Mouse (Mus musculus): ENCODE data around the gene Negr1. TPM values are rescaled to one million over a fixed set of nuclear protein-coding genes. Genes with fewer than 3 reads are reported as not detected.

Gene Negr1
- polyA plus RNA-seq, 1 experiment = 1.7 TPM

GRCm38 (mm10) chr3:156743266-156743665 lies 181.7 kb downstream of the Negr1 start:
- Histone ChIP-seq H3K27me3 (replicated peaks; ENCODE audit: control insufficient read depth, insufficient read depth, low read length) (no peaks in the 10 kb centered on the region), H3K4me3 (ENCODE audit: insufficient read depth, low read depth, low read length) (no peak overlapping the region), H3K27ac (ENCODE audit: insufficient read depth, low read depth, low read length) (no peak overlapping the region), H3K4me1 (ENCODE audit: control insufficient read depth, insufficient read depth, low read length) (no peaks in the 10 kb centered on the region), H3K36me3 (ENCODE audit: control insufficient read depth, insufficient read depth, low read length) (no peaks in the 10 kb centered on the region)
- TF ChIP-seq CTCF (conservative IDR thresholded peaks at IDR 0.05; ENCODE audit: insufficient read depth, insufficient read length, low read depth, low read length) = no peak
- no peak for TF ChIP-seq POLR2A (IDR thresholded peaks at IDR 0.05; ENCODE audit: low read depth, low read length)
- DNase-seq = no peak
- WGBS = 76% methylated on average over 1 of the region's 1 CpGs

GRCm38 (mm10) chr3:156745218-156745770 lies 183.7 kb downstream of the Negr1 start:
- no peaks in the 10 kb centered on the region for H3K27me3 ChIP-seq (replicated peaks; ENCODE audit: control insufficient read depth, insufficient read depth, low read length)
- no peak overlapping the region for H3K4me3 ChIP-seq (ENCODE audit: insufficient read depth, low read depth, low read length)
- no peak overlapping the region for H3K27ac ChIP-seq (ENCODE audit: insufficient read depth, low read depth, low read length)
- 79% methylated on average over 5 of the region's 5 CpGs for WGBS
- no peaks in the 10 kb centered on the region for H3K4me1 ChIP-seq (ENCODE audit: control insufficient read depth, insufficient read depth, low read length)
- DNase-seq = no peak
- no peaks in the 10 kb centered on the region for H3K36me3 ChIP-seq (ENCODE audit: control insufficient read depth, insufficient read depth, low read length)
- TF ChIP-seq CTCF (conservative IDR thresholded peaks at IDR 0.05; ENCODE audit: insufficient read depth, insufficient read length, low read depth, low read length) = no peak
- TF ChIP-seq POLR2A (IDR thresholded peaks at IDR 0.05; ENCODE audit: low read depth, low read length) = no peak

- Histone ChIP-seq H3K4me1 (ENCODE audit: control insufficient read depth, insufficient read depth, low read length) (no peaks in the 10 kb centered on the region), H3K27ac (ENCODE audit: insufficient read depth, low read depth, low read length) (no peak overlapping the region), H3K27me3 (replicated peaks; ENCODE audit: control insufficient read depth, insufficient read depth, low read length) (no peaks in the 10 kb centered on the region), H3K36me3 (ENCODE audit: control insufficient read depth, insufficient read depth, low read length) (no peaks in the 10 kb centered on the region), H3K4me3 (ENCODE audit: insufficient read depth, low read depth, low read length) (no peak overlapping the region)
- DNase-seq = no peak
- 52% methylated on average over 3 of the region's 3 CpGs for WGBS
- TF ChIP-seq POLR2A (IDR thresholded peaks at IDR 0.05; ENCODE audit: low read depth, low read length) (no peak), CTCF (conservative IDR thresholded peaks at IDR 0.05; ENCODE audit: insufficient read depth, insufficient read length, low read depth, low read length) (no peak)
These were observed 185.9 kb downstream of the Negr1 start for GRCm38 (mm10) chr3:156747456-156747855.

DNA sequence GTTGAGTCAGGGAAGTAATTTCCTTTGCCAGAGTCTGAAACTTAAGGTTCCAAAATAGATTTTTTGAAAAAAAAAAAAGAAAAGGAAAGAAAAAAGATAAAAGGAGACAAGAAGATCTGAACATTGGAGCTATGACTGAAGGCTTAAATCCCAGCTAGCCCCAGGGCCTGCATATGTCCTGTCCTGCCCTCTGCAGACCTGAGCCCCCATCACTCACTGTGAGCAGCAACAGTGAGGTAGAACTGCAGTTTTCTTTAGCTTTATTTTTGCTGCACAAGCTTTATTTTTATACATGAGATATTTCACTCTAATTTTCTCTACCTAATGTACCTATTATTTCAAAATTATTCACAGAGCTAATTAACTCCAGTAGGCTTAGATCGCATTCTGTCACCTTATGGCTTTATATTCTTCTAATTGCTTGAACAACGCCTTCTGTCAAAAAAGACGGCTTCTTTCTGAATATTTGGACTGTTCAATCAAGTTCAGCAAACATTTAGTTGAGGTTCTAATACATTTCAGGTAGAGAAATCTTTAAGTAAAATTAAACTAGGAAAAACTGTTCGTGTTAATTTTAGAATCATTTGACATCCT lies 192.3 kb downstream of the Negr1 start:
- no peaks in the 10 kb centered on the region for H3K27me3 ChIP-seq (replicated peaks; ENCODE audit: control insufficient read depth, insufficient read depth, low read length)
- no peak for TF ChIP-seq CTCF (conservative IDR thresholded peaks at IDR 0.05; ENCODE audit: insufficient read depth, insufficient read length, low read depth, low read length)
- TF ChIP-seq POLR2A (IDR thresholded peaks at IDR 0.05; ENCODE audit: low read depth, low read length) = no peak
- H3K4me1 ChIP-seq (ENCODE audit: control insufficient read depth, insufficient read depth, low read length) = no peaks in the 10 kb centered on the region
- DNase-seq = no peak
- H3K27ac ChIP-seq (ENCODE audit: insufficient read depth, low read depth, low read length) = no peak overlapping the region
- no peak overlapping the region for H3K4me3 ChIP-seq (ENCODE audit: insufficient read depth, low read depth, low read length)
- no peaks in the 10 kb centered on the region for H3K36me3 ChIP-seq (ENCODE audit: control insufficient read depth, insufficient read depth, low read length)
- WGBS = 82% methylated on average over 4 of the region's 4 CpGs

DNA sequence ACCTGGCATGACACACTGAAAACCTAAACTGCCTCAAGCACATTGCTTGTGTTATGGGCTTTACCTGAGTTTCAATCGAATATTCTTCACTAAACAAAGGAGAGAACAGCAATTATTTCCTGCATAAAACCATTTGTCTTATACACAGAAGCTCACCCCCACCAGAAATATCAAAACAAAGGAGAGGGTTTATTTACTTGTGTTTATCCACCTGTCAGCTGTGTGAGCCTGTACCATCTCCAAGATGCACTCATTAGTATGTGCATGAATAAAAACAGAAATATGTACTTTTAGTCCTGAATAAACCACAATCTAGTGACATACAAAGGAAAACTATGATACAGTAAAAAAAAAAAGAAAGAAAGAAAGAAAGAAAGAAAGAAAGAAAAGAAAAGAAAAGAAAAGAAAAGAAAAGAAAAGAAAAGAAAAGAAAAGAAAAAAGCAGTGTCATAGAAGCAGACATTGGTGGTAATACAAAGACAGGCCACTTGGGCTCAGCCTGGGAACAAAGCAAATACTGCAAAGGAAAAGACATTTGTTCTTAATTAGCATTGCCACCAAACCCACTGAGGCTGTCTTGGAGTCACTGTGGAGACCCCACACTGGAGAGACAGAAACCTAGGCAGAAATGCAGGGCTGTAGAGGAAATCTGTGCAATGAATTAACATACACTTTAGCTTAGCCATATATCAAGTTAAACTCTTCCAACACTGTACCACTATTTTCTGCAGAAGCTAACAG lies 193.4 kb downstream of the Negr1 start:
- WGBS = 58% methylated on average over 1 of the region's 1 CpGs
- Histone ChIP-seq H3K36me3 (ENCODE audit: control insufficient read depth, insufficient read depth, low read length) (no peaks in the 10 kb centered on the region), H3K27me3 (replicated peaks; ENCODE audit: control insufficient read depth, insufficient read depth, low read length) (no peaks in the 10 kb centered on the region), H3K27ac (ENCODE audit: insufficient read depth, low read depth, low read length) (no peak overlapping the region), H3K4me1 (ENCODE audit: control insufficient read depth, insufficient read depth, low read length) (no peaks in the 10 kb centered on the region), H3K4me3 (ENCODE audit: insufficient read depth, low read depth, low read length) (no peak overlapping the region)
- TF ChIP-seq POLR2A (IDR thresholded peaks at IDR 0.05; ENCODE audit: low read depth, low read length) (no peak), CTCF (conservative IDR thresholded peaks at IDR 0.05; ENCODE audit: insufficient read depth, insufficient read length, low read depth, low read length) (no peak)
- DNase-seq = no peak

DNA sequence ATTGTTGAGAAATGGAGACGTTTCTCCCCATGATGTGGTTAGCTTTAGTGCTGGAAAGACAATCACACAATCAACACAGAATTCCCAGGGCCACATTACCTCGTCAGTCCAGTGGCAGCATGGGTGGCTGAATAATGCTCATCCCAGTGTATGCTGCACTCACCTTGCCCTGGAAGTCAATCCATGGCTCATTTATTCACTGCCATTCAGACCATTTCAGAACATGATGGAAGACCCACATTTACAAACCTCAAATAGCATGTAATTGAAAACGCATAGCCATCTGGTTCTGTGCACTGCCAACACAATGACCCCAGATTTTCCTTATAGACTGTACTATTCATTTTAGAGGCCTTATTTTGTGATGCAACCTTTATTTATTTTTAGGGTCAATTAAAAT lies 203.4 kb downstream of the Negr1 start:
- WGBS = 67% methylated on average over 3 of the region's 3 CpGs
- no peaks in the 10 kb centered on the region for H3K27me3 ChIP-seq (replicated peaks; ENCODE audit: control insufficient read depth, insufficient read depth, low read length)
- H3K36me3 ChIP-seq (ENCODE audit: control insufficient read depth, insufficient read depth, low read length) = no peaks in the 10 kb centered on the region
- TF ChIP-seq CTCF (conservative IDR thresholded peaks at IDR 0.05; ENCODE audit: insufficient read depth, insufficient read length, low read depth, low read length) = no peak
- no peak for TF ChIP-seq POLR2A (IDR thresholded peaks at IDR 0.05; ENCODE audit: low read depth, low read length)
- DNase-seq = no peak
- no peak overlapping the region for H3K4me3 ChIP-seq (ENCODE audit: insufficient read depth, low read depth, low read length)
- no peak overlapping the region for H3K27ac ChIP-seq (ENCODE audit: insufficient read depth, low read depth, low read length)
- no peaks in the 10 kb centered on the region for H3K4me1 ChIP-seq (ENCODE audit: control insufficient read depth, insufficient read depth, low read length)

DNA sequence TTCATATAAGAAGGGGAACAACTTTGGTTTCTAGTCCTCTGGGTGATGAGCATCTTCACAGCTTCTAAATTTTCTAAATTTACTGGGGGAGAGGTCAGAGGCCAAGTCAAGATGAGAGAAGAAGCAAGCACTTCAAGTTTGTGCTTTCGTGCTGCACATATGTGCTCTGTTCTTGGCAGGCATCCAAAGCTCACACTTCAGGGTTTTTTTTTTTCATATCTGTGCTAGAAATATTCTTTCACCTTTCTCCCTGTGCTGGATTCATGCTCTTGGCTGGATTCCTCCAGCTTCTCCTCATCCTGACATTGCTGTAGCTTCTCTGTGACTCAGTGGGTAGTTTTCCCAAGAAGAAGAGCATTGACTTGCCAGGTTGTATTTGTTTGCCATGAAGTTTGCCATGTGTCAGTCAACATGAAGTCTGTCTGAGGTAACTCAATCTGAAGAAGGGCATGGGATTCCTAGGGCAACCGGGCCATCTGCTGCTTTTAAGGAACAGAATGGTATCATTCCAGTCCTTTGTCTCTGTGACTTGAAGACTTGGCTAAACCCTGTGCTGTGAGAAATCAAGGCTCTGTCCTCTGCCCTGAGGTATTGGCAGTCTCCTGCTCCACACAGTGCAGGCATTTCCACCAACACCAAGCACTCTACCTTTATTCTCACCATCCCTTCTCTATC lies 204.7 kb downstream of the Negr1 start:
- no peak for DNase-seq
- WGBS = 53% methylated on average over 2 of the region's 2 CpGs
- Histone ChIP-seq H3K4me1 (ENCODE audit: control insufficient read depth, insufficient read depth, low read length) (no peaks in the 10 kb centered on the region), H3K36me3 (ENCODE audit: control insufficient read depth, insufficient read depth, low read length) (no peaks in the 10 kb centered on the region), H3K27ac (ENCODE audit: insufficient read depth, low read depth, low read length) (no peak overlapping the region), H3K4me3 (ENCODE audit: insufficient read depth, low read depth, low read length) (no peak overlapping the region), H3K27me3 (replicated peaks; ENCODE audit: control insufficient read depth, insufficient read depth, low read length) (no peaks in the 10 kb centered on the region)
- no peak for TF ChIP-seq POLR2A (IDR thresholded peaks at IDR 0.05; ENCODE audit: low read depth, low read length)
- no peak for TF ChIP-seq CTCF (conservative IDR thresholded peaks at IDR 0.05; ENCODE audit: insufficient read depth, insufficient read length, low read depth, low read length)

Data from kidney, adult 2 months (tissue).